Mouse (Mus musculus) neural tube, embryonic 13.5 days (tissue): ENCODE measurements around the gene Rbm14. TPM values are rescaled to one million over a fixed set of nuclear protein-coding genes. Genes with fewer than 3 reads are reported as not detected.
A peak's percentile ranks its signal among the peaks of the same experiment; 100 is the strongest.
"Not testable (repeated sequence)": the region's sequence is repeated elsewhere in the genome, so short reads cannot be mapped to it uniquely, and the experiment has no call there.

ENCODE experiments used
- ATAC-seq: fragments of 200-750 bp; cut with Nextera tagmentation; 2 replicates; pipeline ENCODE4 v1.8.0; 2017; ENCODE audit warnings: low read depth, mild to moderate bottlenecking, moderate TSS enrichment, moderate library complexity
- H3K27ac ChIP-seq: fragments of 300-500 bp; sonication (generic); replicated peaks from 2 replicates; pipeline ENCODE4 v1.5.1; 2015; ENCODE audit warnings: moderate library complexity, mild to moderate bottlenecking, inconsistent platforms
- H3K27me3 ChIP-seq: fragments of 300-500 bp; sonication (generic); 2 replicates; pipeline ENCODE4 v1.6.1; 2015; ENCODE audit warnings: mild to moderate bottlenecking, inconsistent platforms
- H3K36me3 ChIP-seq: fragments of 300-500 bp; sonication (generic); 2 replicates; pipeline ENCODE4 v1.6.1; 2015; ENCODE audit warnings: mild to moderate bottlenecking, inconsistent platforms
- H3K4me1 ChIP-seq: fragments of 300-500 bp; sonication (generic); replicated peaks from 2 replicates; pipeline ENCODE4 v1.6.1; 2015; ENCODE audit warnings: inconsistent platforms
- H3K4me2 ChIP-seq: fragments of 300-500 bp; sonication (generic); 2 replicates; pipeline ENCODE4 v1.6.1; 2015; ENCODE audit warnings: inconsistent platforms, mild to moderate bottlenecking, moderate library complexity
- H3K4me3 ChIP-seq: fragments of 300-500 bp; sonication (generic); 2 replicates; pipeline ENCODE4 v1.5.1; 2015; ENCODE audit warnings: mild to moderate bottlenecking, inconsistent platforms
- H3K9ac ChIP-seq: fragments of 300-500 bp; sonication (generic); 2 replicates; pipeline ENCODE4 v1.6.1; 2015; ENCODE audit warnings: moderate library complexity, mild to moderate bottlenecking, inconsistent platforms
- H3K9me3 ChIP-seq: fragments of 300-500 bp; sonication (generic); 2 replicates; pipeline ENCODE4 v1.6.1; 2016; ENCODE audit warnings: inconsistent platforms
- WGBS: fragments of 180-500 bp; shearing (Covaris S2); methylation state at CpG from one replicate; pipeline ENCODE4 v1.1.7; 2015; 5-methylcytosine and 5-hydroxymethylcytosine counted together
- polyA plus RNA-seq: library from polyadenylated mRNA; unstranded; fragments of >200 nt; fragmentation: Nextera tagmentation; extraction: Ambion mirVana; gene quantifications from 2 replicates; pipeline ENCODE4 v1.2.1, GENCODE M21; 2015

Gene Rbm14
- polyA plus RNA-seq, 1 experiment from 2014 or later: 64.0 TPM

- H3K36me3 ChIP-seq: peaks cover 89% of the 10 kb centered on the region
- no peak overlapping the region for H3K4me2 ChIP-seq
- ATAC-seq: no peak
- no peak overlapping the region for H3K4me3 ChIP-seq
- H3K27ac ChIP-seq: no peak overlapping the region
- no peaks in the 10 kb centered on the region for H3K9me3 ChIP-seq
- no peak overlapping the region for H3K9ac ChIP-seq
- 95% methylated on average over 12 of the region's 12 CpGs for whole genome bisulfite sequencing
- H3K4me1 ChIP-seq: peaks cover 25% of the 10 kb centered on the region
- no peaks in the 10 kb centered on the region for H3K27me3 ChIP-seq
Observed at GRCm38 (mm10) chr19:4767507-4768148, 43.8 kb downstream of the Rbm14 start.

- H3K4me2 ChIP-seq: peak overlapping the region; percentile 5; the same call in 1 of the 2 replicates
- WGBS: 65% methylated on average over 1 of the region's 1 CpGs
- peaks cover 78% of the 10 kb centered on the region for H3K36me3 ChIP-seq
- no peak overlapping the region for H3K9ac ChIP-seq
- H3K4me1 ChIP-seq: peaks cover 71% of the 10 kb centered on the region
- ATAC-seq: no peak
- no peak overlapping the region for H3K4me3 ChIP-seq
- no peak overlapping the region for H3K27ac ChIP-seq
- H3K9me3 ChIP-seq: no peaks in the 10 kb centered on the region
- no peaks in the 10 kb centered on the region for H3K27me3 ChIP-seq
Observed at GRCm38 (mm10) chr19:4762876-4763275, 48.6 kb downstream of the Rbm14 start.

GRCm38 (mm10) chr19:4760544-4760943 lies 50.9 kb downstream of the Rbm14 start:
- H3K27ac ChIP-seq, H3K27me3 ChIP-seq, ATAC-seq, H3K9me3 ChIP-seq: not testable (repeated sequence)
- H3K4me3 ChIP-seq: peak overlapping the region; percentile 0; the same call in 1 of the 2 replicates
- 95% methylated on average over 8 of the region's 8 CpGs for WGBS
- 0 out of 2 replicates have a peak overlapping the region, but pooled peaks have one; percentile 6 for H3K9ac ChIP-seq
- H3K4me1 ChIP-seq: peaks cover 76% of the 10 kb centered on the region
- H3K4me2 ChIP-seq: peak overlapping the region; percentile 98
- H3K36me3 ChIP-seq: peaks cover 56% of the 10 kb centered on the region

- peaks cover 33% of the 10 kb centered on the region for H3K36me3 ChIP-seq
- no peaks in the 10 kb centered on the region for H3K27me3 ChIP-seq
- H3K4me1 ChIP-seq: peaks cover 44% of the 10 kb centered on the region
- H3K4me2 ChIP-seq: peak overlapping the region; percentile 98
- no peak for ATAC-seq
- peak overlapping the region; percentile 98 for H3K27ac ChIP-seq
- peak overlapping the region; percentile 56 for H3K4me3 ChIP-seq
- 3% methylated on average over 9 of the region's 9 CpGs for WGBS
- peak overlapping the region; percentile 87 for H3K9ac ChIP-seq
- no peaks in the 10 kb centered on the region for H3K9me3 ChIP-seq
Observed at GRCm38 (mm10) chr19:4756921-4757320, 54.5 kb downstream of the Rbm14 start.

DNA sequence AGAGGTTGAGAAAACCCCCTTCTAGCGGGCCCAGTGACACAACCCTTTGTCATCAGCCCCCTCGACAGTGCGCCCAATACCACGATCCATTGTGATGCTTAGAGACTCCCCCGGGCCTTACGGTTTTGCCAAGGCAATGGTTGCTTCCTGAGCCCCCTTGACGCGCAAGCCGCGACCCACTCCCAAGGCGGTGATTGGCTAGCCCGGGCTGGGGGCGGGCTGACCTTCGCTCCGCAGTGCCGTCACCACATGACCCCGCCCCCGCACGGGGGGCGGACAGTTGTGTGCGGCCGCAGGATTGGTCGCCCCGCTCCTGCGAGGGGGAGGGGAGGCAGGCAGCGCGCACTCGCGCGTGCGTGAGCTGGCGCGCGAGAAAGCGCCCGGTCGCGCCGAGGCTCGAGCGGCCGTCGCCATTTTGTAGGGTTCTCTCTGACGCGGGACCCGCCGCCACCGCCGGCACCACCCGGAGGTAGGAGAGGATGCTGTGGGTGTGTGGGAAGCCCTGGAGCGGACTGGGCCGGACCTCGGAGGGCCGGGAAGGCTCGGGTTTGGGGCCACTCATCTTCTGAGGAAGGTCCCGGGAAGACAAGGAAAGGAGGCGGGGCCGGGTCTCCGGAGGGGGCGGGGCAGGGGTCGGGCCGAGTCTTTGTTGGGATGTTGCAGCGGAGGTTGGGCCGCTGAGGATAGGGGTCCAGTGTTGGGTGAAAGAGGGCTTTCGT lies 55.1 kb downstream of the Rbm14 start, which contains the start of gene Rbm4b:
Gene Rbm4b, plus strand, starts transcription at position 305 of the 719 bp plus-strand sequence.
- under 1% methylated on average over 65 of the region's 65 CpGs for WGBS
- Histone ChIP-seq H3K4me3 (peak within 1 kb of the TSS; percentile 56), H3K4me2 (peak within 1 kb of the TSS; percentile 98), H3K4me1 (peaks cover 38% of the 10 kb centered on the region), H3K36me3 (peaks cover 33% of the 10 kb centered on the region), H3K9ac (peak within 1 kb of the TSS; percentile 87), H3K27ac (peak within 1 kb of the TSS; percentile 98), H3K9me3 (no peaks in the 10 kb centered on the region), H3K27me3 (no peaks in the 10 kb centered on the region)
- peak; percentile 95 for ATAC-seq

DNA sequence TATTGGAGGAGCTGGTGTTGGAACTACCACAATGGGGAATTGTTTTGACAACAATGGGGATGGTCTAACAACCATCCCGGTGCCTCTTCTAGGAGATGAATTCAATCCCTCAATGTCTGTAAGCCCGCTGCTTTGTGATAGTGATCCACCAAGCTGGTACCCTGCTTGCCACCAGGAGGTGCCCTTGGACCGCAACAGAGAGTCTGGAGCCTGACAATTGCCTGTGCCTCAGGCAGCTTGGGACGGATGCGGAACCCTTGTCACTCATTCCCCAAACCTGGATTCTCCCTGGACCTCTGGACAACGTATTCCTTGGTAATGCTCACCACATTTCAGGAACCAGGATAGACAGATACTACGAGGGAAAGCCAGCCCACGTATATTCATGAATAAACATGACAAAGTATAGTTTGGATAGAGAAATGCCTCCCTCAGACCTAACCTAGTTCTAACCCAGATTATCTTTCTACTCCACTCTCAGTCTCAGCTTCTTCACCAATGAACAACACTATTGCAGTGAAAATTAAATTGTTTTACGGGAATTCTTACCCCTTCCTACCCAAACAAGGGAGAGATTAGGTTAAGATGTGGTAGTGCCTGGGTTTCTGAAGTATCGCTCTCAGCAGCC lies 55.8 kb downstream of the Rbm14 start:
- Histone ChIP-seq H3K9ac (peak overlapping the region; percentile 87), H3K4me2 (peak overlapping the region; percentile 98), H3K36me3 (peaks cover 33% of the 10 kb centered on the region), H3K27me3 (no peaks in the 10 kb centered on the region), H3K4me3 (peak overlapping the region; percentile 56), H3K27ac (peak overlapping the region; percentile 98), H3K9me3 (no peaks in the 10 kb centered on the region), H3K4me1 (peaks cover 32% of the 10 kb centered on the region)
- peak; percentile 86 for ATAC-seq
- WGBS: under 1% methylated on average over 10 of the region's 10 CpGs

Other genes starting within 250 kb of the Rbm14 start
- gene Lrfn4, start 196.0 kb downstream of the Rbm14 start, polyA plus RNA-seq: 10.5 and 10.9 TPM in 2 replicates
- 51.8 and 56.0 TPM in 2 replicates for gene Rce1, start 186.0 kb downstream of the Rbm14 start, polyA plus RNA-seq
- 5.3 and 5.7 TPM in 2 replicates for gene Gm960, start 113.0 kb downstream of the Rbm14 start, polyA plus RNA-seq
- gene Sptbn2, start 100.5 kb downstream of the Rbm14 start, polyA plus RNA-seq: 29.5 and 30.4 TPM in 2 replicates
- gene Rbm4b, start 55.1 kb downstream of the Rbm14 start, polyA plus RNA-seq: 164 and 184 TPM in 2 replicates
- 94.7 and 110 TPM in 2 replicates for gene Rbm4, start 17.7 kb downstream of the Rbm14 start, polyA plus RNA-seq
- gene Gm21992, start within 50 bp of the Rbm14 start, polyA plus RNA-seq: 28.5 and 37.3 TPM in 2 replicates
- 43.7 and 44.7 TPM in 2 replicates for gene Ccs, start 27.7 kb upstream of the Rbm14 start, polyA plus RNA-seq
- 0.35 and 0.45 TPM in 2 replicates for gene Ccdc87, start 27.7 kb upstream of the Rbm14 start, polyA plus RNA-seq
- gene Ctsf, start 43.5 kb upstream of the Rbm14 start, polyA plus RNA-seq: 66.7 and 70.4 TPM in 2 replicates
- 3.1 and 3.2 TPM in 2 replicates for gene Actn3, start 66.3 kb upstream of the Rbm14 start, polyA plus RNA-seq
- gene Zdhhc24, start 67.0 kb upstream of the Rbm14 start, polyA plus RNA-seq: 19.5 and 22.1 TPM in 2 replicates
- 7.6 and 9.4 TPM in 2 replicates for gene Bbs1, start 95.0 kb upstream of the Rbm14 start, polyA plus RNA-seq
- gene Dpp3, start 116.7 kb upstream of the Rbm14 start, polyA plus RNA-seq: 109 and 120 TPM in 2 replicates
- 8.1 and 9.3 TPM in 2 replicates for gene Peli3, start 131.5 kb upstream of the Rbm14 start, polyA plus RNA-seq
- gene Mrpl11, start 150.5 kb upstream of the Rbm14 start, polyA plus RNA-seq: 105 and 117 TPM in 2 replicates
- gene Npas4, start 178.7 kb upstream of the Rbm14 start, polyA plus RNA-seq: 0.12 and 0.25 TPM in 2 replicates
- 7.9 TPM in 2 replicates for gene Slc29a2, start 212.2 kb upstream of the Rbm14 start, polyA plus RNA-seq
- gene B4gat1, start 227.2 kb upstream of the Rbm14 start, polyA plus RNA-seq: 61.1 and 64.5 TPM in 2 replicates
- gene AC124502.3, start 227.3 kb upstream of the Rbm14 start, polyA plus RNA-seq: 3.1 and 5.1 TPM in 2 replicates
- 43.5 and 51.7 TPM in 2 replicates for gene Brms1, start 229.7 kb upstream of the Rbm14 start, polyA plus RNA-seq
- gene Rin1, start 238.8 kb upstream of the Rbm14 start, polyA plus RNA-seq: 1.4 TPM in 2 replicates